Mouse (Mus musculus): Measurements from ENCODE around the gene Ttc25. TPM values are rescaled to one million over a fixed set of nuclear protein-coding genes. Genes with fewer than 3 reads are reported as not detected.
A peak's percentile ranks its signal among the peaks of the same experiment; 100 is the strongest.

Gene Ttc25
- 0.18 and 0.22 TPM in 2 replicates for polyA plus RNA-seq (2015; fragmentation: Nextera tagmentation; extraction: Ambion mirVana)

- no peaks in the 10 kb centered on the region for H3K36me3 ChIP-seq (ENCODE audit: control insufficient read depth, insufficient read depth)
- no peaks in the 10 kb centered on the region for H3K9me3 ChIP-seq (ENCODE audit: control insufficient read depth)
- 0 out of 2 replicates have a peak, but pooled peaks cover 4% of the 10 kb centered on the region for H3K4me1 ChIP-seq (replicated peaks; ENCODE audit: control insufficient read depth, insufficient read depth, low read length)
- peak; percentile 47 for TF ChIP-seq CTCF (IDR thresholded peaks at IDR 0.05; ENCODE audit: low read depth)
- 5% methylated on average over 28 of the region's 28 CpGs for WGBS
- H3K27me3 ChIP-seq (replicated peaks; ENCODE audit: control insufficient read depth, insufficient read depth, low read length): no peaks in the 10 kb centered on the region
- H3K27ac ChIP-seq (ENCODE audit: low read depth, low read length): peak within 1 kb of the TSS; percentile 41; the same call in 1 of the 2 replicates
- no peak within 1 kb of the TSS for H3K9ac ChIP-seq (ENCODE audit: low read depth, low read length)
- H3K4me2 ChIP-seq (replicated peaks; ENCODE audit: low read depth): peak within 1 kb of the TSS; percentile 68
- peak within 1 kb of the TSS; percentile 39 for H3K4me3 ChIP-seq (ENCODE audit: low read depth, low read length)
- ATAC-seq: peak; percentile 98
These were observed at the start of gene Ttc25 for GRCm38 (mm10) chr11:100544832-100545745. Ttc25 (plus strand) TSS chr11:100545607.

GRCm38 (mm10) chr11:100500241-100500640, 45.2 kb upstream of the Ttc25 start:
- ATAC-seq: no peak
- TF ChIP-seq CTCF (IDR thresholded peaks at IDR 0.05; ENCODE audit: low read depth): no peak
- no peak overlapping the region; the same call in 1 of the 2 replicates for H3K27ac ChIP-seq (ENCODE audit: low read depth, low read length)
- H3K4me1 ChIP-seq (replicated peaks; ENCODE audit: control insufficient read depth, insufficient read depth, low read length): no peaks in the 10 kb centered on the region
- H3K36me3 ChIP-seq (ENCODE audit: control insufficient read depth, insufficient read depth): peaks cover 77% of the 10 kb centered on the region
- H3K9me3 ChIP-seq (ENCODE audit: control insufficient read depth): no peaks in the 10 kb centered on the region
- no peak overlapping the region for H3K9ac ChIP-seq (ENCODE audit: low read depth, low read length)
- 76% methylated on average over 3 of the region's 3 CpGs for WGBS
- no peak overlapping the region for H3K4me2 ChIP-seq (replicated peaks; ENCODE audit: low read depth)
- no peak overlapping the region for H3K4me3 ChIP-seq (ENCODE audit: low read depth, low read length)
- no peaks in the 10 kb centered on the region for H3K27me3 ChIP-seq (replicated peaks; ENCODE audit: control insufficient read depth, insufficient read depth, low read length)

- no peak for ATAC-seq
- Histone ChIP-seq H3K9me3 (ENCODE audit: control insufficient read depth) (no peaks in the 10 kb centered on the region), H3K36me3 (ENCODE audit: control insufficient read depth, insufficient read depth) (peaks cover 77% of the 10 kb centered on the region), H3K9ac (ENCODE audit: low read depth, low read length) (no peak overlapping the region), H3K27me3 (replicated peaks; ENCODE audit: control insufficient read depth, insufficient read depth, low read length) (no peaks in the 10 kb centered on the region), H3K27ac (ENCODE audit: low read depth, low read length) (no peak overlapping the region), H3K4me1 (replicated peaks; ENCODE audit: control insufficient read depth, insufficient read depth, low read length) (no peaks in the 10 kb centered on the region), H3K4me3 (ENCODE audit: low read depth, low read length) (no peak overlapping the region), H3K4me2 (replicated peaks; ENCODE audit: low read depth) (no peak overlapping the region)
- TF ChIP-seq CTCF (IDR thresholded peaks at IDR 0.05; ENCODE audit: low read depth): no peak
- WGBS: 86% methylated on average over 7 of the region's 7 CpGs
These were observed 44.8 kb upstream of the Ttc25 start for GRCm38 (mm10) chr11:100500651-100501050.

GRCm38 (mm10) chr11:100501321-100501720, 44.1 kb upstream of the Ttc25 start:
- Histone ChIP-seq H3K27ac (ENCODE audit: low read depth, low read length) (no peak overlapping the region), H3K27me3 (replicated peaks; ENCODE audit: control insufficient read depth, insufficient read depth, low read length) (no peaks in the 10 kb centered on the region), H3K4me1 (replicated peaks; ENCODE audit: control insufficient read depth, insufficient read depth, low read length) (no peaks in the 10 kb centered on the region), H3K4me3 (ENCODE audit: low read depth, low read length) (no peak overlapping the region), H3K4me2 (replicated peaks; ENCODE audit: low read depth) (no peak overlapping the region), H3K9me3 (ENCODE audit: control insufficient read depth) (no peaks in the 10 kb centered on the region), H3K9ac (ENCODE audit: low read depth, low read length) (no peak overlapping the region), H3K36me3 (ENCODE audit: control insufficient read depth, insufficient read depth) (peaks cover 77% of the 10 kb centered on the region)
- 52% methylated on average over 6 of the region's 6 CpGs for WGBS
- TF ChIP-seq CTCF (IDR thresholded peaks at IDR 0.05; ENCODE audit: low read depth): no peak
- ATAC-seq: no peak

GRCm38 (mm10) chr11:100504990-100505660, 40.3 kb upstream of the Ttc25 start:
- Histone ChIP-seq H3K27me3 (replicated peaks; ENCODE audit: control insufficient read depth, insufficient read depth, low read length) (no peaks in the 10 kb centered on the region), H3K4me1 (replicated peaks; ENCODE audit: control insufficient read depth, insufficient read depth, low read length) (no peaks in the 10 kb centered on the region), H3K9me3 (ENCODE audit: control insufficient read depth) (no peaks in the 10 kb centered on the region), H3K4me3 (ENCODE audit: low read depth, low read length) (no peak overlapping the region), H3K36me3 (ENCODE audit: control insufficient read depth, insufficient read depth) (peaks cover 80% of the 10 kb centered on the region), H3K9ac (ENCODE audit: low read depth, low read length) (no peak overlapping the region), H3K27ac (ENCODE audit: low read depth, low read length) (no peak overlapping the region), H3K4me2 (replicated peaks; ENCODE audit: low read depth) (no peak overlapping the region)
- ATAC-seq: no peak
- no peak for TF ChIP-seq CTCF (IDR thresholded peaks at IDR 0.05; ENCODE audit: low read depth)
- 87% methylated on average over 12 of the region's 12 CpGs for WGBS

- Histone ChIP-seq H3K9ac (ENCODE audit: low read depth, low read length) (no peak overlapping the region), H3K4me3 (ENCODE audit: low read depth, low read length) (no peak overlapping the region), H3K36me3 (ENCODE audit: control insufficient read depth, insufficient read depth) (peaks cover 84% of the 10 kb centered on the region), H3K4me2 (replicated peaks; ENCODE audit: low read depth) (no peak overlapping the region), H3K4me1 (replicated peaks; ENCODE audit: control insufficient read depth, insufficient read depth, low read length) (no peaks in the 10 kb centered on the region), H3K27ac (ENCODE audit: low read depth, low read length) (no peak overlapping the region), H3K27me3 (replicated peaks; ENCODE audit: control insufficient read depth, insufficient read depth, low read length) (no peaks in the 10 kb centered on the region), H3K9me3 (ENCODE audit: control insufficient read depth) (no peaks in the 10 kb centered on the region)
- no peak for ATAC-seq
- whole genome bisulfite sequencing: 91% methylated on average over 8 of the region's 8 CpGs
- TF ChIP-seq CTCF (IDR thresholded peaks at IDR 0.05; ENCODE audit: low read depth): no peak
These were observed 39.4 kb upstream of the Ttc25 start for GRCm38 (mm10) chr11:100505997-100506396.
